Mouse (Mus musculus) testis, postnatal 14 days (tissue): Measurements from ENCODE around the gene Tbx21.

ENCODE experiments used
- DNase-seq: peaks from one replicate; pipeline ENCODE4 v3.0.0; 2021; ENCODE audit warnings: low spot score

The Tbx21 gene

GRCm38 (mm10) chr11:97114671-97115601 is at the start of gene Tbx21:
Tbx21 (minus strand) TSS chr11:97115331.
- no peak for DNase-seq

GRCm38 (mm10) chr11:97160341-97160740 is 45.2 kb upstream of the Tbx21 start:
- DNase-seq = no peak

- DNase-seq = no peak
Measured at GRCm38 (mm10) chr11:97156999-97157398, 41.9 kb upstream of the Tbx21 start.

GRCm38 (mm10) chr11:97152662-97153287 is 37.6 kb upstream of the Tbx21 start:
- DNase-seq = no peak

- no peak for DNase-seq
Measured at GRCm38 (mm10) chr11:97152023-97152426, 36.9 kb upstream of the Tbx21 start.

GRCm38 (mm10) chr11:97151343-97151801 is 36.2 kb upstream of the Tbx21 start, which contains the start of gene Tbkbp1:
Tbkbp1 (minus strand) TSS chr11:97151495.
- peak; percentile 42 for DNase-seq

- peak; percentile 81 for DNase-seq
Measured at GRCm38 (mm10) chr11:97150411-97151330, 35.5 kb upstream of the Tbx21 start.

- DNase-seq = peak; percentile 54
Measured at GRCm38 (mm10) chr11:97149995-97150410, 34.9 kb upstream of the Tbx21 start.

- no peak for DNase-seq
Measured at GRCm38 (mm10) chr11:97149026-97149425, 33.9 kb upstream of the Tbx21 start.

- no peak for DNase-seq
Measured at GRCm38 (mm10) chr11:97148591-97148990, 33.5 kb upstream of the Tbx21 start.

GRCm38 (mm10) chr11:97147333-97147732 is 32.2 kb upstream of the Tbx21 start:
- DNase-seq = no peak

- peak; percentile 73 for DNase-seq
Measured at GRCm38 (mm10) chr11:97146724-97147123, 31.6 kb upstream of the Tbx21 start.

- DNase-seq = no peak
Measured at GRCm38 (mm10) chr11:97145951-97146350, 30.8 kb upstream of the Tbx21 start.

- DNase-seq = no peak
Measured at GRCm38 (mm10) chr11:97145320-97145719, 30.2 kb upstream of the Tbx21 start.

- no peak for DNase-seq
Measured at GRCm38 (mm10) chr11:97143196-97143900, 28.2 kb upstream of the Tbx21 start.

- DNase-seq = no peak
Measured at GRCm38 (mm10) chr11:97142159-97142608, 27.1 kb upstream of the Tbx21 start.

GRCm38 (mm10) chr11:97140811-97141210 is 25.7 kb upstream of the Tbx21 start:
- no peak for DNase-seq

GRCm38 (mm10) chr11:97139256-97139655 is 24.1 kb upstream of the Tbx21 start:
- DNase-seq = no peak

- peak; percentile 29 for DNase-seq
Measured at GRCm38 (mm10) chr11:97138554-97139226, 23.6 kb upstream of the Tbx21 start.

GRCm38 (mm10) chr11:97133270-97133669 is 18.1 kb upstream of the Tbx21 start:
- no peak for DNase-seq

- DNase-seq = no peak
Measured at GRCm38 (mm10) chr11:97132185-97132584, 17.1 kb upstream of the Tbx21 start.
